Mouse (Mus musculus): ENCODE data around the gene Fzr1. TPM values are rescaled to one million over a fixed set of nuclear protein-coding genes. Genes with fewer than 3 reads are reported as not detected.

Fzr1 gene
- total and polyA plus RNA-seq, 2 experiments from 2014 or later, result 98.3 to 147 TPM

- TF ChIP-seq CTCF (IDR thresholded peaks at IDR 0.05), result no peak
- H3K9me3 ChIP-seq (ENCODE audit: low read length), result no peaks in the 10 kb centered on the region
- DNase-seq (ENCODE audit: low spot score) (no peak), ATAC-seq (ENCODE audit: low FRiP score) (no peak)
- H3K4me3 ChIP-seq (ENCODE audit: low read depth, low read length), result no peak overlapping the region
- H3K4me1 ChIP-seq (ENCODE audit: insufficient read depth, low read length), result peaks cover 4% of the 10 kb centered on the region
- 0 out of 2 replicates have a peak overlapping the region, but pooled peaks have one; percentile 13 for H3K9ac ChIP-seq (replicated peaks; ENCODE audit: low read length, poor library complexity, severe bottlenecking)
- no peak overlapping the region; the same call in 1 of the 2 replicates for H3K4me2 ChIP-seq (ENCODE audit: low read depth, low read length, poor library complexity, severe bottlenecking)
- WGBS, result 60% methylated on average over 12 of the region's 12 CpGs
- H3K36me3 ChIP-seq (ENCODE audit: insufficient read depth, low read length), result peaks cover 9% of the 10 kb centered on the region
- H3K27ac ChIP-seq (ENCODE audit: low read depth, low read length), result no peak overlapping the region
- no peaks in the 10 kb centered on the region for H3K27me3 ChIP-seq (ENCODE audit: insufficient read depth, low read length)
Measured at GRCm38 (mm10) chr10:81356352-81356990, 21.8 kb downstream of the Fzr1 start.

- no peaks in the 10 kb centered on the region for H3K9me3 ChIP-seq (ENCODE audit: low read length)
- no peak overlapping the region for H3K4me3 ChIP-seq (ENCODE audit: low read depth, low read length)
- WGBS, result 69% methylated on average over 4 of the region's 4 CpGs
Measured at GRCm38 (mm10) chr10:81355533-81355932, 22.8 kb downstream of the Fzr1 start.

GRCm38 (mm10) chr10:81354738-81355477 is 23.4 kb downstream of the Fzr1 start:
- Histone ChIP-seq H3K4me2 (ENCODE audit: low read depth, low read length, poor library complexity, severe bottlenecking) (no peak overlapping the region), H3K9me3 (ENCODE audit: low read length) (no peaks in the 10 kb centered on the region), H3K4me3 (ENCODE audit: low read depth, low read length) (no peak overlapping the region), H3K36me3 (ENCODE audit: insufficient read depth, low read length) (peaks cover 1% of the 10 kb centered on the region; the same call in 1 of the 2 replicates), H3K4me1 (ENCODE audit: insufficient read depth, low read length) (peaks cover 5% of the 10 kb centered on the region), H3K9ac (replicated peaks; ENCODE audit: low read length, poor library complexity, severe bottlenecking) (no peak overlapping the region), H3K27me3 (ENCODE audit: insufficient read depth, low read length) (no peaks in the 10 kb centered on the region), H3K27ac (ENCODE audit: low read depth, low read length) (no peak overlapping the region)
- DNase-seq (ENCODE audit: low spot score) (no peak), ATAC-seq (ENCODE audit: low FRiP score) (no peak)
- WGBS, result 62% methylated on average over 9 of the region's 9 CpGs
- no peak for TF ChIP-seq CTCF (IDR thresholded peaks at IDR 0.05)

More at GRCm38 (mm10) chr10:81355533-81355932, 22.8 kb downstream of the Fzr1 start:
- no peak for ATAC-seq (ENCODE audit: low FRiP score)
- Histone ChIP-seq H3K27me3 (ENCODE audit: insufficient read depth, low read length) (no peaks in the 10 kb centered on the region), H3K4me2 (ENCODE audit: low read depth, low read length, poor library complexity, severe bottlenecking) (no peak overlapping the region), H3K9ac (replicated peaks; ENCODE audit: low read length, poor library complexity, severe bottlenecking) (no peak overlapping the region), H3K4me1 (ENCODE audit: insufficient read depth, low read length) (peaks cover 4% of the 10 kb centered on the region), H3K27ac (ENCODE audit: low read depth, low read length) (no peak overlapping the region), H3K36me3 (ENCODE audit: insufficient read depth, low read length) (peaks cover 4% of the 10 kb centered on the region; the same call in 1 of the 2 replicates)
- DNase-seq (ENCODE audit: low spot score), result no peak
- TF ChIP-seq CTCF (IDR thresholded peaks at IDR 0.05), result no peak

GRCm38 (mm10) chr10:81351678-81352291 is 26.5 kb downstream of the Fzr1 start:
- no peak overlapping the region for H3K27ac ChIP-seq (ENCODE audit: low read depth, low read length)
- WGBS, result 32% methylated on average over 9 of the region's 9 CpGs
- H3K4me3 ChIP-seq (ENCODE audit: low read depth, low read length), result no peak overlapping the region
- no peaks in the 10 kb centered on the region for H3K36me3 ChIP-seq (ENCODE audit: insufficient read depth, low read length)
- H3K4me1 ChIP-seq (ENCODE audit: insufficient read depth, low read length), result peaks cover 4% of the 10 kb centered on the region; the same call in 1 of the 2 replicates
- H3K9me3 ChIP-seq (ENCODE audit: low read length), result no peaks in the 10 kb centered on the region
- ATAC-seq (ENCODE audit: low FRiP score) (no peak), DNase-seq (ENCODE audit: low spot score) (no peak)
- no peak overlapping the region for H3K9ac ChIP-seq (replicated peaks; ENCODE audit: low read length, poor library complexity, severe bottlenecking)
- H3K27me3 ChIP-seq (ENCODE audit: insufficient read depth, low read length), result no peaks in the 10 kb centered on the region
- TF ChIP-seq CTCF (IDR thresholded peaks at IDR 0.05), result no peak
- H3K4me2 ChIP-seq (ENCODE audit: low read depth, low read length, poor library complexity, severe bottlenecking), result no peak overlapping the region

- Histone ChIP-seq H3K4me2 (ENCODE audit: low read depth, low read length, poor library complexity, severe bottlenecking) (peak within 1 kb of the TSS; percentile 88), H3K9me3 (ENCODE audit: low read length) (no peaks in the 10 kb centered on the region), H3K27me3 (ENCODE audit: insufficient read depth, low read length) (no peaks in the 10 kb centered on the region), H3K27ac (ENCODE audit: low read depth, low read length) (no peak within 1 kb of the TSS), H3K9ac (replicated peaks; ENCODE audit: low read length, poor library complexity, severe bottlenecking) (no peak within 1 kb of the TSS), H3K4me1 (ENCODE audit: insufficient read depth, low read length) (peaks cover 4% of the 10 kb centered on the region; the same call in 1 of the 2 replicates), H3K4me3 (ENCODE audit: low read depth, low read length) (peak within 1 kb of the TSS; percentile 52), H3K36me3 (ENCODE audit: insufficient read depth, low read length) (no peaks in the 10 kb centered on the region)
- peak; percentile 99 for DNase-seq (ENCODE audit: low spot score)
- peak; percentile 95 for ATAC-seq (ENCODE audit: low FRiP score)
- WGBS, result under 1% methylated on average over 54 of the region's 54 CpGs
- TF ChIP-seq CTCF (IDR thresholded peaks at IDR 0.05), result peak; percentile 92
Measured at GRCm38 (mm10) chr10:81350351-81351063, 27.8 kb downstream of the Fzr1 start, which contains the start of gene Hmg20b. TSS of gene Hmg20b (minus strand) at chr10:81350480.

Data from midbrain, postnatal 0 days (tissue).